In the genomic region with DNA sequence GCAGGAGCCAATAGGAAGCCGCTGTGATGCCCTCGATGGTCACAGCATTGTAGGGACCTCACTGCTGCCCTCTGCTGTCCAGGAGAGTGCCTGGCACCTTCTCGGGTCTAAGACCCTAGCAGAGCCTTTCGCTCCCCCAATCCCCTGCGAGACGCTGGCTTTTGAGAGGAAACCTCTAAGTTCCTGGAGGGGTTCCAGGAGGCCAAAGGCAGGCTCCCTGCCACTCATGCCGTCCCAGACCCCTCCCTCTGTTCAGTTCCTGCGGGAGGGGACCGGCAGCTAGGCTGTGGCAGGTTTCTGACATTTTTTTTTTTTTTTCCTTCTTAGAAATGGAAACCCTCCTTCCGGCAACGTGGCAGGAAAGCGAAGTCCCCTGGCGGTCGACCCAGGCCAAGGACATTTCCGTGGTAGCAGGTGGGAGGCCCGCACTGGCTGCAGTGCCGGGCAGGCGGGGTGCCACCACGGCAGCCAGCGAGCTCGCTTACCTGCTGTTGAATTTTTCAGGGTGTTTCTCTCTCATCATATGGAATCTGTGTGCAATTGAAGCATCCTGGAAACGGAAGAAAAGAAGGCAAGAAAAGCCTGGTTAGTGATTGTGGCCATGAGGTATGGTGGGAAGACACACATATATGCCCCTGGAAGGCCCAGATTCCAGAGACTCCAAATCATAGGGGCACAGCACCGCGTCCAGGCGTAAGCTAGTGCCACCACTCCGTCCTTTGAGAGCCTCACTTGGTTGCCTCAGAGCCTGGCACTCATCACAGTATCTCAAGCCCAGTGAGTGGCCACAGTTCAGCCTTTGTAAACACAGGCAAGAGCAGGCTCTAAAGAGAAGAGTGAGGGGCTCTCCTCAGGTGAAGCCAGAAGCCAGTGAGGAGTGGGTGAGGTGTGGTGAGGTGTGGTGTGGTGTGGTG, we compare ENCODE assay signal across 8 mouse cellular contexts.
DNase-seq lines count a peak whose midpoint lies in the region; ATAC-seq and TF ChIP-seq lines count a peak whose summit lies in the region.

No protein-coding gene starts in this region.

- peak; percentile 88 for DNase-seq in Muller cell, postnatal 12 days (ENCODE audit: inconsistent ontology term)
- DNase-seq in cerebellum, adult 9-10 months, result peak; percentile 85
- DNase-seq in hindbrain, embryonic 10.5 days (ENCODE audit: low spot score), result peak; percentile 91
- DNase-seq in layer of hippocampus, adult 9-11 months, result peak; percentile 85
- DNase-seq in lung, postnatal 0 days (ENCODE audit: low spot score), result peak; percentile 84
- peak; percentile 78 for DNase-seq in ovary, postnatal 14 days (ENCODE audit: low spot score)
- DNase-seq in thymus, postnatal 14 days, result peak; percentile 90

- H3K4me1 ChIP-seq in hindbrain, embryonic 10.5 days (replicated peaks), result peaks cover 26% of the 10 kb centered on the region
- peaks cover 13% of the 10 kb centered on the region; the same call in 1 of the 2 replicates for H3K4me1 ChIP-seq in lung, postnatal 0 days (ENCODE audit: insufficient read depth, low read depth, low read length)

- H3K9me3 ChIP-seq in hindbrain, embryonic 10.5 days, result no peaks in the 10 kb centered on the region
- no peaks in the 10 kb centered on the region for H3K9me3 ChIP-seq in lung, postnatal 0 days (ENCODE audit: low read length)

- no peaks in the 10 kb centered on the region for H3K36me3 ChIP-seq in hindbrain, embryonic 10.5 days
- no peaks in the 10 kb centered on the region for H3K36me3 ChIP-seq in lung, postnatal 0 days (ENCODE audit: insufficient read depth, low read length)

- H3K4me2 ChIP-seq in lung, postnatal 0 days (replicated peaks; ENCODE audit: low read depth, low read length), result peak overlapping the region; percentile 62

- peak overlapping the region; percentile 6; the same call in 1 of the 2 replicates for H3K9ac ChIP-seq in lung, postnatal 0 days (replicated peaks; ENCODE audit: low read depth)

- peak overlapping the region; percentile 57 for H3K4me3 ChIP-seq in hindbrain, embryonic 10.5 days
- H3K4me3 ChIP-seq in lung, postnatal 0 days (ENCODE audit: low read depth, low read length), result peak overlapping the region; percentile 36

- H3K27me3 ChIP-seq in hindbrain, embryonic 10.5 days (ENCODE audit: insufficient read depth, poor library complexity, severe bottlenecking), result peaks cover 21% of the 10 kb centered on the region
- no peaks in the 10 kb centered on the region for H3K27me3 ChIP-seq in lung, postnatal 0 days (replicated peaks; ENCODE audit: insufficient read depth, low read length)

- 8% methylated on average over 26 of the region's 26 CpGs for WGBS in hindbrain, embryonic 10.5 days
- WGBS in lung, postnatal 0 days, result 6% methylated on average over 26 of the region's 26 CpGs

- 0 out of 2 replicates have a peak, but pooled peaks have one; percentile 20 for TF ChIP-seq EP300 in lung, postnatal 0 days (IDR thresholded peaks at IDR 0.05)

- peak overlapping the region; percentile 87 for H3K27ac ChIP-seq in hindbrain, embryonic 10.5 days
- peak overlapping the region; percentile 63 for H3K27ac ChIP-seq in lung, postnatal 0 days (ENCODE audit: low read length)

- peak; percentile 62 for ATAC-seq in frontal cortex, adult (ENCODE audit: low TSS enrichment)
- ATAC-seq in lung, postnatal 0 days, result peak; percentile 69

- TF ChIP-seq CTCF in lung, postnatal 0 days (IDR thresholded peaks at IDR 0.05), result peak; percentile 83

Comparison
In these comparisons a context has a peak if more than half of its experiments do, and no peak if none do; other contexts are left out.
1. Peak in every context shown above with its lines: DNase-seq, ATAC-seq, H3K4me3 ChIP-seq and H3K27ac ChIP-seq.